Mouse (Mus musculus) left cerebral cortex, adult 8-10 months (tissue): ENCODE measurements at regions not wholly inside any gene's neighbourhood (a gene's known extent, or its start where the extent isn't known, plus 50 kb on each side); places are given as distances from the start of the nearest gene placed in this dataset.

Source experiments
- DNase-seq, 2 experiments: peaks; one replicate each; pipeline ENCODE4 v3.0.0; 2022; ENCODE audit warnings: low spot score in 2 of 2
- microRNA-seq, 2 experiments: library from miRNA; unstranded; fragments of <30 nt; microRNA quantifications; one replicate each; pipeline ENCODE4 v1.2.0; 2022

DNA sequence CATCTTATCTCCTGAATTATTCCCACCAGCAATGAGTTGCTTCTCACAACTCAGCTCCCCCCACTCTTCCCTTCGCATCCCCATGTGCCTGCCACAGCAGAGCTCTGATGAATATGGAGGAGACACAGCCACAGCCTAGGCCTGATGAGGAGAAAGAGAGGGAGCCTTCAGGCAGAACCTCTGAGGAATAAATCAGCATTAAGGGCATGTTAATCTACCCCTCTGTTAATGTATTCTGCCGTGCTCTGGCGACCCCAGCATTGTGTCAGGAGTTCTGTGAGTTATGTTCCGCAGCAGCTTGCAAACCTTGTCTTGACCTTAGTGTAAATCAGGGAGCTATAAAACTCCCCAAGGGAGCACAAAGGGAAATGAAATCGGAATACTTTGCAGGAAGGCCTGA lies 104.0 kb upstream of the Nsun2 start:
- no peak for DNase-seq

DNA sequence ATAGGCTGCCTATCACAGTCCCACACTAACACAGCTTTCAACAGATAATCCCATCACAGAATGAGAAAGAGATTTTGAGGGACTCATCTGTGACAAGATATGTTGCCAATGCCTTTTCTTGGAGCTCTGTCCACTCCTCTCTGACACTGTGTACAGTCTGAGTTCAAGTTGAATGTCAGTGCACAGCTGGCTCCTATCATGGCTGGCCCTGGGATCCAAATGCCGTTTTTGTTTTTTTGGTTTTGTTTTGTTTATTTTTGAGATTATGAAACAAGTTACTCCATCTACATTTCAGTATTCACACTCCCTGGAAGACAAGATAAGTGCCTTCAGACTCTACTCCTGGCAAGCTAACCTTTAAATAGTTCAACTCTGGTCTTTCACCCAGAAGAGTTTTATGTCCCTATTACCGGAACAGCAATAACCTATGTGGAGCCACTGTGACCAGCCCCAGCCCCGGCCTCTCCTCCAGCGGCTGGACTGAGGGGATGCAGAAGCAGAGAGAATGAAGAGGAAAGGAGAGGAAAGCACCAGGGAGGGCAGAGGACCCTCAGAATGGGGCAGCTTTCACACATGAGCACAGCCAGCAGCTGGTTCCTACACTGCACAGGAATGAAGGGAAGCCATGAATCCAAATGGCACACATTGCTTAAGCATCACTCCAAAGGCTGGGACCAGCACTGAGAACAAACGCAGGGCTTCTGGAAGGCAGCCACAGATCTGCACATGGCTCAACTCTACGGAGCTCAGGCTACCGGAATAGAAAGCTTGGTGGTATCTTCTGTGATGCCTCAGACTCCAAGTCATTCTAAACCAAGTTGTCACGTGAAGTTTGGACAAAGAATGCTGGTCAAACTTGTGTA lies 99.9 kb upstream of the Nsun2 start:
- no peak for DNase-seq

DNA sequence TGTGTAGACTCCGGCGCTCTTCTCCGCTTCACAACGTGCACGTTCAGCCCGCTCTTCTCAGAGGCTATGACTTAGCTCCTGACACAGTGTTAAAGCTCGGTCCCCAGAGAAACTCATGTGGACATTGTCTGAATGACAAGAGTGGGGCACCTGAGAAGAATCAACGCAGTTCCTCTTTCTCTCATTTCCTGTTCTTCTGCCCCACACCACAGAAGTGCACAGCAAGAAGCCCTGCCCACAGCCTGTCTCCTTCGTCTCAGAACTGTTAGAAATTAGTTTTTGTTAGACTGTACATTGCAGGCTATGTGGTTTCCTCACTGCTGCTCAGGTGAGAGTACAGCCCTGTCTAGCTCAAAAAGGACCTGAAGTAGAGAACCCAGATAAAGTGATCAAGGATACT lies 94.1 kb upstream of the Nsun2 start:
- DNase-seq = no peak

DNA sequence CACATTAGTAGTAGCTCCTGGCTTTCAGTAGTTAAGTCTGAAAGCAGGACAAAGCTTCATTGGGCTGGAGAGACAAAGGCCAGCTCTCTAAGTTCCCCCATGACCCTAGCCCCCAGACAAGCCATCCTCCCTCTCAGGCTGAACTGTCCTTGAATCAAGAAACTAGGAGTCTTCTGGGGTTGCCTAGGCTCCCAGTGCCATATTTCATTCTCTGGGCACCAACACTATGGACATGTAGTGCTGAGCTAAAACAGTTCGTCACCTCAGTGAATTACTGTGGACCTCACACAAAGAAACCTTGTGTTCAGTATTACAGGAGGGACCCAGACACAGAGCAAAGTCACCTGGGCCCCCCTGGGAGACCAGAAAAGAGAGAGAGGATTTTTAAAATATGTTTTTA lies 91.7 kb upstream of the Nsun2 start:
- no peak for DNase-seq

DNA sequence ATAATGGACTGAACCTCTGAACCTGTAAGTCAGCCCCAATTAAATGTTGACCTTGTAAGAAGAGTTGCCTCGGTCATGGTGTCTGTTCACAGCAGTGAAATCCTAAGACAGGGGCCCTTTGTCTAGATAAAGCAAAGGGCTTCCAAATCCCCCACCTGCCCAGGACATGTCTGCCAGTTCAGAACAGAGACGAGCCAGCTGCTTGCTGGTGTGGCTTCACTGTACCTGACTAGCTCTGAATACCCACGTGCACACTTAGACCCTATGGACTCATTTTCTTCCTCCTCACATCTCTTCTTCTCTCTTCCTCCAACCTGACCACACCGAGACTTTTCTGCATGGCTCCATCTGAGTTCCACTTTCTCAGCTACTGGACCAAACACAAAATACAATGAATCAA lies 87.9 kb upstream of the Nsun2 start:
- DNase-seq = no peak

Small RNAs in the stretch of these regions (microRNA-seq; reads per million reads assigned to microRNA genes)
- gene Gm44375 = 0 reads per million in 2 experiments
